Mouse (Mus musculus) brain, embryonic 14.5 days (tissue): ENCODE data around the gene Ephb3.

Source experiments
- CTCF ChIP-seq: fragments of 200-500 bp; IDR thresholded peaks from 2 replicates; pipeline ENCODE4 v1.5.1; 2012; ENCODE audit warnings: inconsistent platforms, mild to moderate bottlenecking, moderate library complexity, borderline replicate concordance; ENCODE audit not compliant: insufficient read depth, insufficient read length; ENCODE audit errors: extremely low read depth
- POLR2A ChIP-seq: fragments of 200-500 bp; IDR thresholded peaks from 2 replicates; pipeline ENCODE4 v1.6.1; 2012; ENCODE audit warnings: mild to moderate bottlenecking, inconsistent platforms, borderline replicate concordance; ENCODE audit not compliant: poor library complexity, insufficient read depth, insufficient read length, severe bottlenecking; ENCODE audit errors: extremely low read depth

GRCm38 (mm10) chr16:21216047-21216446, 11.5 kb downstream of the Ephb3 start:
- TF ChIP-seq POLR2A = no peak
- no peak for TF ChIP-seq CTCF
